Mouse (Mus musculus) heart, postnatal 0 days (tissue): Measurements from ENCODE around the gene Psma6. TPM values are rescaled to one million over a fixed set of nuclear protein-coding genes. Genes with fewer than 3 reads are reported as not detected.
"Not testable (repeated sequence)": the region's sequence is repeated elsewhere in the genome, so short reads cannot be mapped to it uniquely, and the experiment has no call there.

Source experiments
- ATAC-seq: fragments of 200-750 bp; cut with Nextera tagmentation; 2 replicates; pipeline ENCODE4 v1.8.0; 2017; ENCODE audit warnings: low read depth, moderate number of reproducible peaks, moderate library complexity; ENCODE audit not compliant: insufficient read depth
- DNase-seq: peaks from one replicate; pipeline ENCODE4 v3.0.0-alpha.2; 2016; ENCODE audit warnings: low spot score
- H3K27ac ChIP-seq: fragments of 300-500 bp; sonication (generic); 2 replicates; pipeline ENCODE4 v1.5.1; 2014; ENCODE audit warnings: low read depth, mild to moderate bottlenecking
- H3K27me3 ChIP-seq: fragments of 300-500 bp; sonication (generic); 2 replicates; pipeline ENCODE4 v1.6.1; 2014; ENCODE audit warnings: low read length, mixed read lengths; ENCODE audit not compliant: control insufficient read depth, insufficient read depth
- H3K36me3 ChIP-seq: fragments of 300-500 bp; sonication (generic); replicated peaks from 2 replicates; pipeline ENCODE4 v1.6.1; 2014; ENCODE audit warnings: low read length, mixed read lengths; ENCODE audit not compliant: control insufficient read depth, insufficient read depth
- H3K4me1 ChIP-seq: fragments of 300-500 bp; sonication (generic); 2 replicates; pipeline ENCODE4 v1.6.1; 2014; ENCODE audit warnings: antibody characterized with exemption; ENCODE audit not compliant: control insufficient read depth, insufficient read depth
- H3K4me2 ChIP-seq: fragments of 300-500 bp; sonication (generic); 2 replicates; pipeline ENCODE4 v1.6.1; 2014; ENCODE audit warnings: low read depth, mild to moderate bottlenecking, low read length, moderate library complexity
- H3K4me3 ChIP-seq: fragments of 300-500 bp; sonication (generic); 2 replicates; pipeline ENCODE4 v1.5.1; 2014; ENCODE audit warnings: low read depth, low read length
- H3K9ac ChIP-seq: fragments of 300-500 bp; sonication (generic); replicated peaks from 2 replicates; pipeline ENCODE4 v1.6.1; 2014; ENCODE audit warnings: low read depth, low read length, mixed read lengths
- H3K9me3 ChIP-seq: fragments of 300-500 bp; sonication (generic); replicated peaks from 2 replicates; pipeline ENCODE4 v1.6.1; 2016; ENCODE audit warnings: low read length; ENCODE audit not compliant: control insufficient read depth
- CTCF ChIP-seq: IDR thresholded peaks from 2 replicates; pipeline ENCODE4 v1.5.1; 2016; ENCODE audit warnings: antibody characterized with exemption, control low read depth, low read depth
- EP300 ChIP-seq: IDR thresholded peaks from 2 replicates; pipeline ENCODE4 v1.6.1; 2016; ENCODE audit warnings: antibody characterized with exemption, low read depth
- WGBS: fragments of 180-500 bp; shearing (Covaris S2); extraction: QIAGEN DNeasy Blood & Tissue Kit; methylation state at CpG from one replicate; pipeline ENCODE4 v1.1.7; 2014; 5-methylcytosine and 5-hydroxymethylcytosine counted together
- polyA plus RNA-seq: library from polyadenylated mRNA; unstranded; fragments of >200 nt; fragmentation: Nextera tagmentation; extraction: Ambion mirVana; gene quantifications from 2 replicates; pipeline ENCODE4 v1.2.1, GENCODE M21; 2015
- total RNA-seq: library from RNA; depleted of rRNA; stranded (reverse); fragments of >200 nt; gene quantifications from 2 replicates; pipeline ENCODE4 v1.2.3, GENCODE M21; 2014; ENCODE audit warnings: low replicate concordance; rRNA removed

Psma6 gene
- 75.8 and 110 TPM in 2 replicates for total RNA-seq
- polyA plus RNA-seq: 383 TPM in 2 replicates

- Histone ChIP-seq H3K9ac (no peak within 1 kb of the TSS), H3K4me1 (no peaks in the 10 kb centered on the region; the same call in 1 of the 2 replicates), H3K9me3 (no peaks in the 10 kb centered on the region), H3K4me3 (no peak within 1 kb of the TSS), H3K27me3 (no peaks in the 10 kb centered on the region), H3K36me3 (0 out of 2 replicates have a peak, but pooled peaks cover 8% of the 10 kb centered on the region), H3K4me2 (no peak within 1 kb of the TSS), H3K27ac (no peak within 1 kb of the TSS)
- ATAC-seq (peak; percentile 57; the same call in 1 of the 2 replicates), DNase-seq (no peak)
- TF ChIP-seq CTCF (no peak), EP300 (no peak)
- WGBS: 53% methylated on average over 10 of the region's 10 CpGs
These were observed at the start of gene Psma6 for GRCm38 (mm10) chr12:55384023-55384749. TSS of gene Psma6 (plus strand) at chr12:55384222.

- not testable (repeated sequence) for H3K36me3 ChIP-seq, H3K27ac ChIP-seq, H3K9me3 ChIP-seq, H3K4me1 ChIP-seq, H3K4me3 ChIP-seq, H3K27me3 ChIP-seq, H3K4me2 ChIP-seq, H3K9ac ChIP-seq, ATAC-seq, DNase-seq
- WGBS: 89% methylated on average over 1 of the region's 2 CpGs
These were observed 45.5 kb upstream of the Psma6 start for GRCm38 (mm10) chr12:55338490-55338889.

GRCm38 (mm10) chr12:55343045-55343444, 41.0 kb upstream of the Psma6 start:
- not testable (repeated sequence) for H3K4me3 ChIP-seq, H3K27me3 ChIP-seq, H3K9me3 ChIP-seq, H3K9ac ChIP-seq, H3K27ac ChIP-seq, H3K4me2 ChIP-seq, ATAC-seq, H3K4me1 ChIP-seq, H3K36me3 ChIP-seq, DNase-seq
- WGBS: 33% methylated on average over 1 of the region's 1 CpGs

- no peaks in the 10 kb centered on the region for H3K27me3 ChIP-seq
- 80% methylated on average over 11 of the region's 11 CpGs for WGBS
- no peak for ATAC-seq
- H3K9ac ChIP-seq: no peak overlapping the region
- peak overlapping the region; percentile 28; the same call in 1 of the 2 replicates for H3K27ac ChIP-seq
- H3K4me1 ChIP-seq: no peaks in the 10 kb centered on the region; the same call in 1 of the 2 replicates
- H3K4me2 ChIP-seq: no peak overlapping the region
- H3K36me3 ChIP-seq: no peaks in the 10 kb centered on the region
- no peak for DNase-seq
- H3K4me3 ChIP-seq: no peak overlapping the region
- no peaks in the 10 kb centered on the region for H3K9me3 ChIP-seq
- TF ChIP-seq CTCF (no peak), EP300 (no peak)
These were observed 40.0 kb upstream of the Psma6 start for GRCm38 (mm10) chr12:55343998-55344397.

- DNase-seq (peak; percentile 33), ATAC-seq (no peak)
- H3K4me3 ChIP-seq: no peak overlapping the region
- no peaks in the 10 kb centered on the region for H3K36me3 ChIP-seq
- H3K9me3 ChIP-seq: no peaks in the 10 kb centered on the region
- no peak overlapping the region for H3K4me2 ChIP-seq
- WGBS: 60% methylated on average over 13 of the region's 13 CpGs
- TF ChIP-seq EP300 (no peak), CTCF (no peak)
- H3K4me1 ChIP-seq: no peaks in the 10 kb centered on the region; the same call in 1 of the 2 replicates
- no peak overlapping the region for H3K9ac ChIP-seq
- H3K27me3 ChIP-seq: no peaks in the 10 kb centered on the region
- peak overlapping the region; percentile 68 for H3K27ac ChIP-seq
These were observed 39.4 kb upstream of the Psma6 start for GRCm38 (mm10) chr12:55344583-55344982.

GRCm38 (mm10) chr12:55353423-55353822, 30.6 kb upstream of the Psma6 start:
- DNase-seq: no peak
- Histone ChIP-seq H3K4me3 (no peak overlapping the region), H3K9me3 (no peaks in the 10 kb centered on the region), H3K36me3 (no peaks in the 10 kb centered on the region), H3K27me3 (no peaks in the 10 kb centered on the region), H3K27ac (no peak overlapping the region), H3K4me2 (no peak overlapping the region), H3K4me1 (0 out of 2 replicates have a peak, but pooled peaks cover 3% of the 10 kb centered on the region), H3K9ac (no peak overlapping the region)
- no peak for TF ChIP-seq CTCF
- TF ChIP-seq EP300: no peak
- 65% methylated on average over 6 of the region's 6 CpGs for WGBS
- ATAC-seq: no peak
